Mouse (Mus musculus): ENCODE results near the gene Nfyc.
A peak's percentile ranks its signal among the peaks of the same experiment; 100 is the strongest.

Gene Nfyc

DNA sequence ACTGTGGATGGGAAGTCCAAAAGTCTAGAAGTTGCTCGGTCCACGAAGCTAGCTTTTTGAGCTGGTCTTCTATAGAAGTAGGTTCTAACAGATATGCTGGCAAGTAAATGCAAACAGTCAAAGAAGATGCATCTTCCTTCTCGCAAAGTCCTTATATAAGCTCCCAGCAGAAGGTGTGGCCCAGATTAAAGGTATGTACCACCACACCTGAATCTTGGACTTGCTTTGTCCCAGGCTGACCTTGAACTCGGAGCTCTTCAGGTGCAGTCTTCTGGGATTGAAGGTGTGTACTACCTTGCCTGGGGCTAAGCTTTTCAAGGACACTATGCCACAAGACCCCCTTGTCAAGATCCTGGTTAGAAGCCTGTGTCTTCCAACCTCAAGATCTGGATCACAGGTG lies at the start of gene Nfyc:
Gene Nfyc, minus strand, starts transcription at position 101 of the 400 bp plus-strand sequence.
- peak; percentile 43 for DNase-seq (ENCODE audit: low read depth, low spot score)

DNA sequence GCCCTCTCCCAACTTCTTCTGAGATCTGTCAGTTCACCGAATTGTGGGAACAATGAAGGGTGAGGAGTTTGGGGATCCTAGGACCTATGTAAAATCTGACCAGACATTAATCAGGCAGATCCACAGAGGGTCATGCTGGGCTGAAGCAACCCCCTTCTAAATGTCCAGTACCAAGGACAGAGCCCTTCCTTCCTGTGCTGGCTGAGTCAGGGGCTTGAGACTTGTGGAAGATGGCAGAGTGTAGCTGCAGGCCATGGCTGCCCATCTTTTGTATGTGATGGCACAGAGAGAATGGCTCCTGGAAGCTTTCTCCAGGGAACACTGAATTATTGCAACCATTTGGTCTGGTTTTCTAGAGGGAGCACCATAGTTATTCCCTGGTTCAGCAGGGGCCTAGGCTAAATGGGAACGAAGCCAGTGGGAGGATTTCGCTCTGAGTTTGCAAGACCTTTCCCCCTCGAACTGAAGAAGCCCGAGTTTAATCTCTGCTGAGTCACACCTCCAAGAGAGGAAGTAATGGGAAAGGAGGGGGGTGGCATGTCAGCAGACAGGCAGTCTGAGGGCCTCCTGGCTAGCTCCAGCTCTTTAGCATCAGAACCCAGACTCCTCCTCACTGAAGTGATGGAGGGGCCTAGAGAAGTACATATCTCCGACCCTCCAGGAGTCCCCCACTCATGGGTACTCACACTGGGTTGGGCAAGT lies 49.5 kb upstream of the Nfyc start:
- DNase-seq (ENCODE audit: low read depth, low spot score) = no peak

DNA sequence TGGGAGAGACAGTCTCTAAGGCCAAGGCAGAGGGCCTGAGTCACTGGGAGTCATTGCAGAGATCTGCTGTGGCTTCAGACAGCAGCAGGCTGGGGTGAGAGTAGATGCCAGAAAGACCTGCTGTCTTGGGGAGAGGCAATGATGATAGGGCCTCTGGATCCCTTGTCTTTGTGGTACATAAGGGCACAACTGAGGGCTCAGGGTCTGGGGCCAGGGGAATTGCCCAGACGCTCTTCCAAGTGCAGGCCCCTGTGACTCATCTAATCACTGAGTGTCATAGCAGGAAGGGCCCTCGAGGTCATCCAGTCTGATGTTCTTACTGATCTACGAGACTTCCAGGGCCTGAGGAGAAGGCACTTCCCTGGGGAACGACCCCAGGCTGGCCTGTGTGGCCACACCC lies 48.0 kb upstream of the Nfyc start:
- DNase-seq (ENCODE audit: low read depth, low spot score) = no peak

DNA sequence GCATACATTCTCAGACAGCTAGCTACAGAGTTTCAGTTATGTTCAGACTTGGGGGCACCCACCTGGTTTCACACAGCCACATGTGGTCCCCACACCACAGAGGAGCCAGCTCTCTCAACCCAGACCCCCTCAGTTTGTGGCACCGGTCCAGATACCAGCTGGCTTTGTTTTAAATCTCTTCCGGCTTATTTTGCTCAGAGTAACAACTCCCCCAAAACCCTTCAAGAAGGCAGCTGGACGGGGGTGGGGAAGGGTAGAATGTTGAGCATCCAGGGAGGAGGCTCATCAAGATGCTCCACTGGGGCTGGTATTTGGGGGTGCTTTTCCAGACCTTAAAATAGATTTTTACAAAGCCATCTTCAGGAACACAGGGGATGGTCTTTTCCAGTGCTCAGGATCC lies 47.4 kb upstream of the Nfyc start:
- no peak for DNase-seq (ENCODE audit: low read depth, low spot score)

DNA sequence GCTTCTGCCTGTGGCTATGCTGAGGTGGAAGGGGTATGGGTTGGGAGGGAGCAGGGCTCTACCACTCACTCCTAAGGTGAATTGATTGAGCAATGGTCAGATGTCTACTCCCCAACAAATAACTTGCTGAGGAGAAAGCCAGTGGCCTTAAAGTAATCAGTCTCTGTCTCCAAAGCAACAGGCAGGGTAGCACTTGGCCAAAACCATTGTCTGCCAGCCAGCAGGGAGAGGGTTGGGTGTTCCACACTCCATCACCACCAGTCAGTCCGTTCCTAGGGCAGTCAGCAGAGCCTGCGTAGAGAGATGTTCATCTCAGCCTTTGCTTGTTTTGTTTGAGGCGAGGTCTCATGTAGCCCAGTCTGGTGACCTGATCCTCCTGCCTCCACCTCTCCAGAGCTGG lies 44.6 kb upstream of the Nfyc start:
- no peak for DNase-seq (ENCODE audit: low read depth, low spot score)

DNA sequence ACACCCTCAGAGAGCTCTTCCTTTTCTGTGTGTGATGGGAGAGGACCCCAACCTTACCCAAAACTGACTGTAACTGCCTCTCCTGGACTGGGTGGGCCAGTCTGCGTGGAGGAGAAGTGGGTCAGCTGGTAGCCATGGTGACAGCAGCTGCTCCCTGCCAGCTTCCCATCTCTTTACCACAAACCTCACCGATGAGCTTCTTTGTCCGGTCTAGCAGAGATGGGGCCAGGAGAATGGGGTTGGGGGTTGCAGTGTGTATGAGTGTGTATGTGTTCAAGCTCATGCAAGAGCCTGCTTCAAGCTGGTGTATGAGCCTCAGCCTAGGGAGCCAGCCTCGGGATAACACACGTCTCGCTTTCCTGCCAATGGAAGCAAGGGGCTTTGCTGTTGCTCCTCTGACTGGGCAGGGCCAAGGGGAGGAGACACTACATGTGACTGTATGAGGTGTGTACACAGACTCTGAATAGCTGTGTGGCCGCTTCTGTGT lies 38.9 kb upstream of the Nfyc start:
- DNase-seq (ENCODE audit: low read depth, low spot score) = no peak

DNA sequence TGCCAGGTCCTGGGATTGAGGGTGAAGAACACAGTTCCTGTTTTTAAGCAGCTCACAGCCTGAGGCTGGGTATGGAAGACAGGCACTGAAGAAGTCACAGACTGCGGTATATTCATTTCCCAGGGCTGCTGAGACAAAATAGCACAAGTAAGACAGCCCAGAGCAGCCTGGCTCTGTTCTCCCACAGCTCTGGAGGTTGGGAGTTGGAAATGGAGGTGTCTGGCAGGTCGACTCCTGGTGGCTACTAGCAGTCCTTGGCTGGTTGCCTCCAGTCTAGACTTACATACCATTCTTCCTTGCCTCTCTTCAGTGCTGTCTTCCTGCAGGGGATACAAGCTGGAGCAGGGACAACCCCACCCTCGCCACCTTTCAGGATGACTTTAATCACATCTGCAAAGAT lies 37.6 kb upstream of the Nfyc start:
- DNase-seq (ENCODE audit: low read depth, low spot score) = no peak

DNA sequence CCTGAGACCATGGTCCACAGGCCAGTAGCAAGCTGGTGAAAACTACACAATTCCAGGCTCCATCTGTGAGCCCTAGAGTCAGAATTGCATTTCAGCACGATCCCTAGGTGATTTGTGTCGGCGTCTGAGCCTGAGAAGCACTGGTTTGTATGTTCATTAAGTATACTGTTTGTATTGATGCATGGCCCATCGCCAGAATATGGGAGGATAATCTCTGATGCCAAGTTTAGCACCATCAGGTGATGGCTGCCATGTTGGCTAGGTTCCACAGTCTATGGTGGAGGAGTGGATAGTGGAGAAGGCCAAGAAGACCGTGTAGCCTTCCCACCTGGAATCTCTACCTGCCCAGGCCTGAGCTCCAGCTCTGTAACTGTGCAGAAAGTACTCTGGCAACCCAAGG lies 36.9 kb upstream of the Nfyc start:
- no peak for DNase-seq (ENCODE audit: low read depth, low spot score)

DNA sequence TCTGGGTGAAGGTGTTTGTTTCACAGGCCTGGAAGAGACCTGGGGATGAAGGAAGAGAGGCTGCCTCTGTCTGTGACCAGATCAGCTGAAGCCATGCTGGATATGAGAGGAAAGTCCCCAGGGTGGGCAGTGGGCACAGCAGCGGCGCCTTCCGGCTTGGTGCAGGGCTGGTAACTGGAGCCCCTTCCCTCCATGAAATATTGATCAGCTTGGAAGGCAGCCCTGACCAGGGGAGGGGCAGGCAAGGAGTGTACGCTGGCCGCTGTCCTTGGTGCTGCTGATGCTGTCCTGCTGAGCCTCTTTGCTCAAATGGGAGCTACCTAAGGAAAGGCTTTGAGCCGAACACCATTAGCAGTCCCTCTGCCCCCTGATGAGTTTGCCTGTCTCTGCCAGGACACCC lies 34.8 kb upstream of the Nfyc start:
- DNase-seq (ENCODE audit: low read depth, low spot score) = peak; percentile 67

DNA sequence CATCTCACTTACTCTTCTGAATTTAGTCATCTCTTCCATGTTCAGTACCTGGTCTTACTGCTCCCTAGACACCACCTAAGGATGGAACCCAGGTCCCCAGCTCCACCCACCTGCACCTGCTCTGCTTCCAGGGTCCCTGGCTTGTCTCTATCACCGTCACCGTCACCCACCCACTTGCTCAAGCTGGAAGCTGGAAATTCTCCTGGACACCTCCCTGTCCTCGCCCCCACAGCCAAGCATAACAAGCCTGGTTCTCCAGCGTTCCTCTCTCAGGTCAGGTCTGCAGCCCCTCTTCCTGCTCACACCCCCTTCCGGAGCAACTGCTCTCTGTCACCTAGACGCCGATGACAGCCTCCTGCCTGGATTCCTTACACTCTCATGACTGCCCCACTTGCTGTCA lies 28.5 kb upstream of the Nfyc start:
- no peak for DNase-seq (ENCODE audit: low read depth, low spot score)

DNA sequence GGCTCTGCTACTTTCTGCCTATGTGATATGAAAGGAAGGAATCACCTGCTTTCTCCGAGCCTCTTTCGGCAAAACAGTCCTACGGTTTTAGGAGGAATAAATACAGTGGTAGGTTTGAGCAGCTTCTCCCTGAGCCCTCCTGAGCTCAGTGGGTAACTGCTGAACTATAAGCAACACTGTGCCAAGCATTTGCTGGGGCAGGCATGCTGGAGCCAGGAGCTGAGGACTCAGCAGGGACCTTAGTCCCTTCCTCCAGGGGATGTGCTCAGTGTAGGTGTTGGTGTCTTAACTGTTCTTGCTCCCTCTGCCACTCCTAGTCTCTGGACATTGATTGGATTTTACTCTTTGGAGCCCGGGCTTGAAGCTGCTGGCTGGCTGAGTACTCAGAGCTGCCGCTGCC lies 25.0 kb upstream of the Nfyc start:
- no peak for DNase-seq (ENCODE audit: low read depth, low spot score)

DNA sequence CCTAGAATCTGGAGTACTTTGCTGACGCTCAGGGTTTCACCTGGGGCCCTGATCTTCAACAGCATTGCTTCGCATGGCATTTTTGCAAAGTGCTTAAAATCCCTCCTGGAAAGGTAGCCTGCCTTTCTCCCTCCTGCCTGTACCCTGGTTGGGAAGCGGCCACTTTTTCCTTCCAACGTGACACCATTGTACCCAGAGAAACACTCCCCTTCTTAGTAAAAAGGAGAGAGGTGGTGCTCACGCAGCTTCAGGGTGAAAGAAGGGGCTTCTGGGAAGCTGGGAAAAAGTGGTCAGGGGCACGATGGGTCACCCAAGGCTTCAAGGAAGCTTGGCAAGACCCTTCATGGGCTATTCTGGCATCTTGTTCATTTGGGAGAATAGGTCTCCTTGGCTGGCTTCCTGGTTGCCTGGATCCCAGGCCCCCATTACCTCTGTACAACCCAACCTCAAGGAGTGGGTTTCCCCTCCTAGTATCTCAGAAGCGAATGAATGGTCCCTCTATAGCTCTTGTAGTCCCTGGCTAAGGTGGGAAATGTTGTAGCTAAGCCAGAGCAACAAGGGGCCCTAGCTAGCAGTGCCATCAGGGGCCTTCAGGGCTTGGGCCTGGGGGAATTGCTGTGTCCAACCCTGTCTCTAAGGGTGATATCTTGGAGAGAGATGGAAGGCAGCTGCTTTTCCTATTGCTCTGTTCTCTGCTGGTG lies 24.1 kb upstream of the Nfyc start:
- no peak for DNase-seq (ENCODE audit: low read depth, low spot score)

DNA sequence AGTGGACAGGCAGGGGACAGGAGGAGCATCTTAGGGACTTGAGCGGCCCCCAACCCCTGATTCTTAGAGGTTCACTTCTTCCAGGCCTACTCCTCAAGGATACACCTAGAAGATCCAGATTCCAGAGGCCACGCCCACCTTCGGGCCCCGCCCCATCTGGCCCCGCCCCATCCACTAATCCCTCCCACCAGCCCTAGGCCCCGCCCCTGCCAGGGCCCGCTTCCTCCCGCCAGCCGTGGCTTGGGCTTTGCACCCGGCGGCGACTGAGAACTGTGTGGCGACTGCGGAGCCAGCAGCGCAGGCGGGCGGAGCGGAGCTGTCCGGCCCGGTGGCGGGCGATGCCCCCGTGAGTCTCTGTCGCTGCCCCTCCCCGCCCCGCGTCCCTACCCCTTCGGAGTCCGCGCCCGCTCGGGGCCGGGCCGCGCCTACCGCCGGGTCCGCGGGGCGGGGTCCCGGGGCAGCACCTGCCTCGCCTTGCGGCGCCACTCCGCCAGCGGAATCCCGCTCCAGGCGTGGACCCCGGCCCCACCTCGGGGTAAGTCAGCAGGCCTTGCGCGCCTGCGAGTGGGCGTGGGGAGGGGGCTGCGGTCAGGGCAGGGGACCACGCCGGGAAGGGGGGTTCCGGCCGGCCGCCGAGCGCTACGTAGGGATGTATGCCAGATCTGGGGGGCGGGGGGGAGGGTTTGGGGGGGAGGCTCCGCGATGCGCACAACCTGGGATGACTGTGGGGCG lies 23.4 kb upstream of the Nfyc start, which contains the start of gene Rims3:
Gene Rims3, plus strand, starts transcription at position 229 of the 732 bp plus-strand sequence.
- DNase-seq (ENCODE audit: low read depth, low spot score) = peak; percentile 78

DNA sequence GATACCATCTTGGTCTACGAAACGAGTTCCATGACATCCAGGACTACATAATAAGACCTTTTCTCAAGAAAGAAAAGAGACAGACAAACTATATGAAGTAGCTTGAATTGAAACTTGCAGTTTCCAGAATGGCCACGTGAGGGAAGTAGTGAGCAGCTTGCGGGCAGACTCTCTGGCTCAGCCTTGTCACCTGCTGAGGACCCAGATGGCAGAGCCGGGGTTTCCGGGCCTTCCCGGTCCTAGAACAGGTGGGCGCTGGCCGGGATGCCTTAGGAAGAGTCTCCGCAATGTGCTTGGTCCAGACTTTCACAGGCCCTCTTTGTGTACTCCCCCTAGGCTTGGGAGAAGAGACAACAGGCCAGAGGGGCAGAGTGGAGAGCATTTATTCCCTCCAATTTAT lies 19.6 kb upstream of the Nfyc start:
- DNase-seq (ENCODE audit: low read depth, low spot score) = peak; percentile 78

DNA sequence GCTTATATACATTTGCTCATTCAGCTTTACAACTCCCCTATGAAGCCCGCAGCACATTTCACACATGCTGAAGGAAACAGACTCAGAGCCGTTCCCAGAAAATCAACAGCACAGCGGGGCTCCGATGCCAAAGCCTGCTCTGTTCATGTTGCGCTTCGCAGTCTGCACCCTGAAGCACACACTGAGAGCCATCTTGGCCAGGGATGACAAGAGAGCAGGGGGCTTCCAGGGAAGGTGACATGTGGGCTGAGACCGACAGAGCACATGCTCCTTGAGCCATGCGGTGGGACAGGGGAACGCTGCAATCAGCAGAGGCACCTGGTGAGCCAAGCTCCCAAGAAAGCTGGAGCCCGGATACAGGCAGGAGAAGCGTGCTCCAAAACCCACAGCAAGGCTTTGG lies 18.1 kb upstream of the Nfyc start:
- DNase-seq (ENCODE audit: low read depth, low spot score) = no peak

DNA sequence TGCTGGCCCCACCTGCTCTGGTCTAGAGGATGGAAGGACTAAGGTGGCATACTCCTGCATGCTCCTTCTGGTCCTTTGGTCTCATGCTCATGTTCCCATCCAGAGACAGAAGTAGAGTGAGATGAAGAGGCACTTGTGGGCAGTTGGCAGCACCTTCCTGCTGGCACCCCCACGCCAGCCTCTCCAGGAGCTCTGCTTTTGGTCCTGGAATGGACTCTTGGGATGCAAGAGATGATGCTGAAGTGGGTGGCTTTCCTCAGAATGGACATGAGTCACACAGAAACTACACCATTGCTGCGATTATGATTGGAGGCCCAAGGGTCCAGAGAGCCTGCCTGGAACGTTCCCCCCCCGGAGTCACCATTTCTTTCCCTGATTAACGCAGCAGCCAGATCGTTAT lies 17.5 kb upstream of the Nfyc start:
- DNase-seq (ENCODE audit: low read depth, low spot score) = no peak

DNA sequence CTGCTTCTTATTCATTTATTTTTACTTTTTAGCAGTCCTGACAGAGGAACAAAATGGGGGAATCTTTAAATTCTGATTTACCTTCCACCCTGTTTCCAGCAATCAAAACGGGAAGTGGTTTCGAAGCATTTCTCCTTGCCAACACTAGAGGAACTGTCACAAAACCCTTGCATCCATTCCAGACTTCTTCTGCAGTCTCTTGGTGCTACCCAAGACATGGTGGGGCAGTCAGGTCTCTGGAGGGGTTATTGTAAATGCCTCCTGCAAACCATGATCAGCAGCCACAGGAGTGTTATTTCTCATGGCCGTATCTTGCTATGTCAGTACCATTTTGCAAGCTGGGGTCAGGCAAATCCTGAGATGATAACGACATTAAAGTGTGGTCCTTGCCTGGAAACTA lies 13.7 kb upstream of the Nfyc start:
- no peak for DNase-seq (ENCODE audit: low read depth, low spot score)

DNA sequence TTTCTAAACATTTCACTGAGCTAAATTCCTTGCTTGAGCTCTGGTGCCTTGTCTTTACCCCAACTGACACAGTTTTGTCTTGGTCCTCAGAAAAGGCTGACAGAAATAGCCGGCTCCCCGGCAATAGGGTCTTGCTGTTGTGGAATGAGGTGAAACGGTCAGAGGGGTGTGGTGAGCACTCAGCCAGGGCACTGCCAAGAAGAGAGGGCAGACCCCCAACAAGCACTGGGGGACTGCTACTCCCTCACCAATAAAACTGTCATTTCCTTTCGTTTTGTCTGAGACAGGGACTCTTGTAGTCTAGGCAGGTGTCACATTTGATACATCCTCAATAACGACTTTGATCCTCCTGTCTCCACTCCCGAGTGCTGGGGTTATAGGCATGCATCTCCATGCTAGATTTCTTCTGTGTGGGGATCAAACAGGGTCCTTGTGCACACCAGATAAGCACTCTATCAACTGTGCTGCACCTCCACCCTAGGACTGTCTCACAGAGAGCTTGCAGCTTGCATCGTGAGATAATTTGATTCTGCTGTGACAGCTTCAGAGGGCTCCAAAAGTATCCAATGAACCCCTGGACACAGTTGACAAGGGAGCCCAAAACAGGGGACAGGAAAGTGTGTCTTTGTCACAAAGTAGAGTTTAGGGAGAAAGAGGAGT lies 13.2 kb upstream of the Nfyc start:
- DNase-seq (ENCODE audit: low read depth, low spot score) = no peak

DNA sequence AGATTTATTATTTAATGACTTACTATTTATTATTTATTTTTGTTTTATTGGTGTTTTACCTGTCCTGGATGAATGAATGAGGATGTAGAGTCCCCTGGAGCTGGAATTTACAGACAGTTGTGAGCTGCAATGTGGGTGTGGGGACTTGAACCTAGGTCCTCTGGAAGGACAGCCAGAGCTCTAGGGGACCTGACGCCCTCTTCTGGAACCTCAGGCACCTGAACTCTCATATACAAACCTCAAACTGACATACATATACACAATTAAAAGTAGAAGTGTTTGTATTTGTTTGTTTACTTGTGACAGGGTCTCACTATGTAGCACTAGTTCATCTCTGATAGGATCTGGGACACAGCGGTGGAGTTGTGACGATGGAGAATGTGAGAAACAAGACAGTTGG lies 10.0 kb upstream of the Nfyc start:
- DNase-seq (ENCODE audit: low read depth, low spot score) = no peak

DNA sequence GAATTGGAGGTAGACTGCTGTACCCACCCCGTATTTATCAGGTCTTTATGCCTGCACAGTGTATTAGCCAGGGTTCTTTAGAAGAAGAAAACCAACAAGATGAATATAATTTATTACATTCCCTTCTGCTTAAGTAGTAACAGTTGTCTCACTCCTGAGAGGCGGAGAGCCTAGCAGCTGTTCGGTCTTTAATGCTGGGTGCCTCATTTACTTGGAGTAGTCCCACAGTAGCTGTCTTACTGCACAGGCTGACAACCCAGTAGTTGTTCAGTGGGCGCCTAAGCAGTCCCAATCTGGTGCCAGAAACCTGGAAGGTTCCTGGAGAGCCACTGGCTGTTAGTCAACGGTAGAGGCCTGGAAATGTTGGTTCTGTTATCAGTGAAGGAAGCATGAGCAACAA lies 605 bp downstream of the Nfyc start:
- no peak for DNase-seq (ENCODE audit: low read depth, low spot score)

DNA sequence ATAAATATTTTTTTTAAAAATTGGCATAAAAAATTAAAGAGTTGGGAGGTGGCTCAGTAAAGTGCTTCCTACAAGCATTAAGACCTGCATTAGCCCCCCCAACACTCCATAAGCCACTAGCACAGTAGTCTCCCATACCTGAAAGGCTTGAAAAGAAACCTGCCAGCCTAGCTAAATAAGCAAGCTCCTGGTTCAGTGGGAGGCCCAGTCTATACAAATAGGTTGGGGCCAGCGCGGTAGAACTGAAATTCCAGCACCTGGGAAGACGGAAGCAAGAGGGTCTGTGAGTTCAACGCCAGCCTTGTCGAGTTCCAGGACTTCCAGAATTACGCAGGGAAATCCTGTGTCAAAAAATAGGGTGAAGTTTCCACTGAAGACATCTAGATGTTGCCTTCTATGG lies 5.0 kb downstream of the Nfyc start:
- DNase-seq (ENCODE audit: low read depth, low spot score) = peak; percentile 37
